Mouse (Mus musculus) midbrain, embryonic 11.5 days (tissue): Measurements from ENCODE around the gene Zfp97. TPM values are rescaled to one million over a fixed set of nuclear protein-coding genes. Genes with fewer than 3 reads are reported as not detected.
"Not testable (repeated sequence)": the region's sequence is repeated elsewhere in the genome, so short reads cannot be mapped to it uniquely, and the experiment has no call there.

Experiments used
- ATAC-seq: fragments of 200-750 bp; cut with Nextera tagmentation; 2 replicates; pipeline ENCODE4 v1.8.0; 2017; ENCODE audit warnings: moderate TSS enrichment, moderate library complexity; ENCODE audit not compliant: low FRiP score
- DNase-seq: peaks from one replicate; pipeline ENCODE4 v3.0.0; 2015; ENCODE audit warnings: low spot score; ENCODE audit errors: missing footprints
- H3K27ac ChIP-seq: fragments of 300-500 bp; sonication (generic); 2 replicates; pipeline ENCODE4 v1.5.1; 2014; ENCODE audit warnings: low read depth, low read length
- H3K27me3 ChIP-seq: fragments of 300-500 bp; sonication (generic); 2 replicates; pipeline ENCODE4 v1.6.1; 2014; ENCODE audit warnings: mild to moderate bottlenecking, low read length, moderate library complexity, mixed read lengths; ENCODE audit not compliant: control insufficient read depth, insufficient read depth
- H3K36me3 ChIP-seq: fragments of 300-500 bp; sonication (generic); 2 replicates; pipeline ENCODE4 v1.6.1; 2014; ENCODE audit warnings: mild to moderate bottlenecking, low read length, moderate library complexity, mixed read lengths; ENCODE audit not compliant: control insufficient read depth, insufficient read depth
- H3K4me1 ChIP-seq: fragments of 300-500 bp; sonication (generic); 2 replicates; pipeline ENCODE4 v1.6.1; 2014; ENCODE audit warnings: low read length; ENCODE audit not compliant: control insufficient read depth, insufficient read depth
- H3K4me2 ChIP-seq: fragments of 300-500 bp; sonication (generic); 2 replicates; pipeline ENCODE4 v1.6.1; 2014; ENCODE audit warnings: mild to moderate bottlenecking, moderate library complexity
- H3K4me3 ChIP-seq: fragments of 300-500 bp; sonication (generic); 2 replicates; pipeline ENCODE4 v1.5.1; 2014; ENCODE audit warnings: low read depth, low read length
- H3K9ac ChIP-seq: fragments of 300-500 bp; sonication (generic); 2 replicates; pipeline ENCODE4 v1.6.1; 2014; ENCODE audit warnings: low read length
- H3K9me3 ChIP-seq: fragments of 300-500 bp; sonication (generic); 2 replicates; pipeline ENCODE4 v1.6.1; 2016; ENCODE audit warnings: low read length; ENCODE audit not compliant: control insufficient read depth
- WGBS: fragments of 180-500 bp; shearing (Covaris S2); extraction: QIAGEN DNeasy Blood & Tissue Kit; methylation state at CpG from one replicate; pipeline ENCODE4 v1.1.7; 2014; 5-methylcytosine and 5-hydroxymethylcytosine counted together
- polyA plus RNA-seq: library from polyadenylated mRNA; unstranded; fragments of >200 nt; fragmentation: Nextera tagmentation; extraction: Ambion mirVana; gene quantifications from 2 replicates; pipeline ENCODE4 v1.2.1, GENCODE M21; 2014

Zfp97 gene
- polyA plus RNA-seq = 5.0 and 5.2 TPM in 2 replicates

GRCm38 (mm10) chr17:17120830-17121502 lies at the start of gene Zfp97:
Gene Zfp97, plus strand, starts transcription at chr17:17121415.
- ATAC-seq = peak; percentile 99
- not testable (repeated sequence) for DNase-seq, H3K4me3 ChIP-seq, H3K36me3 ChIP-seq, H3K27ac ChIP-seq, H3K9me3 ChIP-seq, H3K27me3 ChIP-seq, H3K4me2 ChIP-seq, H3K9ac ChIP-seq, H3K4me1 ChIP-seq
- no CpG with 5 or more reads among the region's 8 CpGs for WGBS

DNA sequence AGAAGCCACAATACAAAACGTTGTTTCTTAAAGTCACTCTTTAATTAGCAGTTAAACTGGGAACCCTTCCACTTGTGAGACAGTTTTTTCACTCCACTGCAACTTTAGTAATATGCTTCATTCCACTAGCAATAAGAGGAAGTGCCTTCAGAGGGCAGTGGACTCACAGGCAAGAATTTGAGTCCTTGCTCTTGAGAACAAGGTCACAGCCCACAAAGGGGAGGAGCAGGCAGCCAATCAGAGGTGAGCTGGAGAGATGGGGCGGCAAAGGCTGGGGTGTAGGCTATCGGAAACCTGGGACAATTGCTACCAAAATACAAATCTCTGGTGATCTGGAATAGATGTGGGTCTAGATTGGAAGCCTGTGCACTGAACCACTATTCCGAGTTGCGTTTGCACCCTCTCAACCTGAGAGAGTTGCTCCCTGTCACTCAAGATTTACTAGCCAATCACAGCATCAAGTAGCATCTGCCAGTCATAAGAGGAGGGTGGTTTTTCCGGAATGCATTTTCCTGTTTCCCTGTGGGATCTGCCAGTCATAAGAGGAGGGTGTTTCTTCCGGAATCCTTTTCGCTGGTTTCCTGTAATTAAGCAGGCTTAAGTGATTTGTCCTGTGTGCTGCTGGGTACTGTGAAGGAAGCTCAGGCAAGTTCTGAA lies 57.7 kb downstream of the Zfp97 start:
- H3K27me3 ChIP-seq, H3K27ac ChIP-seq, H3K4me3 ChIP-seq, H3K4me1 ChIP-seq, H3K36me3 ChIP-seq, H3K9ac ChIP-seq, H3K9me3 ChIP-seq, H3K4me2 ChIP-seq, DNase-seq: not testable (repeated sequence)
- WGBS = no CpG with 5 or more reads among the region's 8 CpGs
- ATAC-seq = peak; percentile 99

- not testable (repeated sequence) for H3K4me1 ChIP-seq, H3K36me3 ChIP-seq, DNase-seq, H3K4me3 ChIP-seq, H3K9ac ChIP-seq, H3K9me3 ChIP-seq, H3K4me2 ChIP-seq, H3K27ac ChIP-seq, ATAC-seq, H3K27me3 ChIP-seq
Measured at GRCm38 (mm10) chr17:17194761-17195160, 73.5 kb downstream of the Zfp97 start.

- no peak overlapping the region for H3K4me2 ChIP-seq
- H3K36me3 ChIP-seq = no peaks in the 10 kb centered on the region
- peaks cover 5% of the 10 kb centered on the region; the same call in 1 of the 2 replicates for H3K9me3 ChIP-seq
- H3K27me3 ChIP-seq = no peaks in the 10 kb centered on the region
- ATAC-seq = no peak
- no peaks in the 10 kb centered on the region for H3K4me1 ChIP-seq
- H3K27ac ChIP-seq = no peak overlapping the region
- DNase-seq = no peak
- H3K4me3 ChIP-seq = no peak overlapping the region
- no peak overlapping the region for H3K9ac ChIP-seq
Measured at GRCm38 (mm10) chr17:17195178-17195577, 74.0 kb downstream of the Zfp97 start.

DNA sequence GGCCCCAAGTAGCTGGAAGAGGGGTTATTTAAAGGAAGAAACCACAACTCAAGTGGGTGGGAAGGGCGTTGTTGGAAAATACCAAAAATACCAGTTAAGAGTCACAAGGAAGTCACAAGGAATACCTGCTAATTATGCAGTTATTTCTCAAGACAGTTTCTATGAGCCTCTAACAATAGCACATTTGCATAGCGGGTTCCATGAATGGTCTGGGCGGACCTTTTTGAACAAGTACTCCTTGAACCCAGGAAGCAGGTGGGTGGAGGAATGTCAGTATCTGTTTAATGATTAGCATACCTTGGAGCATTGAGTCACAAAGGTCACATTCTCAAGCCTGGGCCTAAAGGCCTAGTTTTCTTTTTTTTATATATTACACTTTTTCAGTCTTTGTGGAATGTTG lies 74.9 kb downstream of the Zfp97 start:
- WGBS = 92% methylated on average over 3 of the region's 3 CpGs
- H3K9ac ChIP-seq, ATAC-seq, H3K27me3 ChIP-seq, H3K4me3 ChIP-seq, DNase-seq, H3K36me3 ChIP-seq, H3K4me1 ChIP-seq, H3K4me2 ChIP-seq, H3K9me3 ChIP-seq, H3K27ac ChIP-seq: not testable (repeated sequence)

Other genes starting within 250 kb of the Zfp97 start
- gene Zfp960, start 57.3 kb upstream of the Zfp97 start, polyA plus RNA-seq = 4.4 and 6.4 TPM in 2 replicates